Mouse (Mus musculus) forebrain, embryonic 14.5 days (tissue): ENCODE measurements around the gene Siae. TPM values are rescaled to one million over a fixed set of nuclear protein-coding genes. Genes with fewer than 3 reads are reported as not detected.

Experiments used
- ATAC-seq: fragments of 200-750 bp; cut with Nextera tagmentation; 2 replicates; pipeline ENCODE4 v1.8.0; 2017; ENCODE audit warnings: mild to moderate bottlenecking, moderate library complexity
- DNase-seq: peaks from one replicate; pipeline ENCODE4 v3.0.0-alpha.2; 2015; ENCODE audit warnings: low spot score
- H3K27ac ChIP-seq: fragments of 300-500 bp; sonication (generic); 2 replicates; pipeline ENCODE4 v1.5.1; 2014; ENCODE audit warnings: low read depth, mild to moderate bottlenecking, control low read depth, low read length, moderate library complexity
- H3K27me3 ChIP-seq: fragments of 300-500 bp; sonication (generic); replicated peaks from 2 replicates; pipeline ENCODE4 v1.6.1; 2014; ENCODE audit warnings: low read length, control low read depth, mixed read lengths; ENCODE audit not compliant: control insufficient read depth, insufficient read depth
- H3K36me3 ChIP-seq: fragments of 300-500 bp; sonication (generic); 2 replicates; pipeline ENCODE4 v1.6.1; 2014; ENCODE audit warnings: low read length, control low read depth; ENCODE audit not compliant: control insufficient read depth, insufficient read depth
- H3K4me1 ChIP-seq: fragments of 300-500 bp; sonication (generic); 2 replicates; pipeline ENCODE4 v1.6.1; 2014; ENCODE audit warnings: antibody characterized with exemption, low read length, control low read depth; ENCODE audit not compliant: control insufficient read depth, insufficient read depth
- H3K4me2 ChIP-seq: fragments of 300-500 bp; sonication (generic); 2 replicates; pipeline ENCODE4 v1.6.1; 2014; ENCODE audit warnings: mild to moderate bottlenecking, control low read depth, low read length
- H3K4me3 ChIP-seq: fragments of 300-500 bp; sonication (generic); 2 replicates; pipeline ENCODE4 v1.5.1; 2014; ENCODE audit warnings: low read depth, low read length, control low read depth
- H3K9ac ChIP-seq: fragments of 300-500 bp; sonication (generic); 2 replicates; pipeline ENCODE4 v1.6.1; 2014; ENCODE audit warnings: mild to moderate bottlenecking, low read length, control low read depth, moderate library complexity
- H3K9me3 ChIP-seq: fragments of 300-500 bp; sonication (generic); replicated peaks from 2 replicates; pipeline ENCODE4 v1.6.1; 2016; ENCODE audit warnings: low read length, control low read depth, mixed read lengths; ENCODE audit not compliant: control insufficient read depth
- WGBS: fragments of 180-500 bp; shearing (Covaris S2); extraction: QIAGEN DNeasy Blood & Tissue Kit; methylation state at CpG from one replicate; pipeline ENCODE4 v1.1.7; 2014; 5-methylcytosine and 5-hydroxymethylcytosine counted together
- polyA plus RNA-seq: library from polyadenylated mRNA; unstranded; fragments of >200 nt; fragmentation: Nextera tagmentation; extraction: Ambion mirVana; gene quantifications from 2 replicates; pipeline ENCODE4 v1.2.1, GENCODE M21; 2014

Gene Siae
- polyA plus RNA-seq, 1 experiment from 2014 or later: 8.5 TPM

DNA sequence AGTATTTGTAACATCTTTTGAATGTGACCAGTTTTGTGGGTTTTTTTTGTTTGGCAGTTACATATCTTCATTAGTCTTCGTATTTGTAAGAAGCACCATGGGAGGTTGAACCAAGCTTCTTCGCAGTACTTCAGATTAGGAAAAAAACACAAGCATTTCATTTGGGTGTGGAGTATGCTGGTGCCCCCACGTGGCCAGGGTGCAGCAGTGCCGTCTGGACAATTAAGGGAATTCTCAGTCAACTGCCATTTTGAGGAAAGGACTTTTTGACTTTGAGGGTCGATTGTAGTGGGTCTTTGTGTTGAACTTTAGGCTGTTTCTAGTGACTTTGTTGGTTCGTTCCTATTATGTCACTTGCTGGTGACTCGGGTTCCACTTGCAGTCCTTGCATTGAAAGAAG is 80.8 kb downstream of the Siae start:
- no peak overlapping the region for H3K27ac ChIP-seq
- no peaks in the 10 kb centered on the region for H3K27me3 ChIP-seq
- H3K4me3 ChIP-seq: no peak overlapping the region
- H3K4me1 ChIP-seq: no peaks in the 10 kb centered on the region
- H3K9ac ChIP-seq: no peak overlapping the region
- DNase-seq (peak; percentile 73), ATAC-seq (peak; percentile 69)
- no peaks in the 10 kb centered on the region for H3K9me3 ChIP-seq
- H3K4me2 ChIP-seq: no peak overlapping the region
- no peaks in the 10 kb centered on the region for H3K36me3 ChIP-seq
- WGBS: 15% methylated on average over 7 of the region's 7 CpGs

- H3K27me3 ChIP-seq: no peaks in the 10 kb centered on the region
These were observed 81.5 kb downstream of the Siae start for GRCm38 (mm10) chr9:37636800-37637542.

DNA sequence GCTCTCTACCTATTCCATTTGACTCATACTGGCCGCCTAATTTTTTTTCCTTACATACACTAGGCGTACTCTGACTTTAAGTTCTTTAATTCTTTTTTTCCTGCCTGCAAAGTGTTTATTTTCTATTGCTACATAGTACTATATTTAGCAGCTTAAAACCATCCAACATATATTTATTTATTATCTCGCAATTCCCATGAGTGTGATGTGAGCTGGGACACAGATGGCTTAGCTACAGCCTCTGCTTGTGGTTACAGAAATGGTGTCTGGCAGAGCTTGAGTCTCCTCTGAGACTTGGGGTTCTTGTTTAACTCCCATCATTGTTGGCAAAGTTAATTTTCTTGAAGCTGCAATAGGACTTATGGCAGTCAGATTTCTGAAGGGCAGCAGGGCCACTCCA is 83.2 kb downstream of the Siae start:
- Histone ChIP-seq H3K9me3 (no peaks in the 10 kb centered on the region), H3K4me1 (no peaks in the 10 kb centered on the region), H3K4me2 (no peak overlapping the region), H3K27me3 (no peaks in the 10 kb centered on the region), H3K27ac (no peak overlapping the region), H3K4me3 (no peak overlapping the region), H3K9ac (no peak overlapping the region), H3K36me3 (no peaks in the 10 kb centered on the region)
- no peak for ATAC-seq
- no peak for DNase-seq
- WGBS: 88% methylated on average over 3 of the region's 3 CpGs

More at GRCm38 (mm10) chr9:37636800-37637542, 81.5 kb downstream of the Siae start:
- Histone ChIP-seq H3K9me3 (no peaks in the 10 kb centered on the region), H3K27ac (no peak overlapping the region), H3K4me2 (no peak overlapping the region), H3K4me1 (no peaks in the 10 kb centered on the region), H3K4me3 (no peak overlapping the region), H3K36me3 (no peaks in the 10 kb centered on the region), H3K9ac (no peak overlapping the region)
- no peak for ATAC-seq
- no peak for DNase-seq
- 56% methylated on average over 6 of the region's 6 CpGs for WGBS

GRCm38 (mm10) chr9:37646246-37646645 is 90.7 kb downstream of the Siae start:
- no peaks in the 10 kb centered on the region for H3K9me3 ChIP-seq
- H3K27me3 ChIP-seq: no peaks in the 10 kb centered on the region
- DNase-seq (no peak), ATAC-seq (no peak)
- H3K9ac ChIP-seq: no peak overlapping the region
- H3K27ac ChIP-seq: no peak overlapping the region
- H3K36me3 ChIP-seq: peaks cover 38% of the 10 kb centered on the region
- no peak overlapping the region for H3K4me2 ChIP-seq
- no peaks in the 10 kb centered on the region for H3K4me1 ChIP-seq
- no peak overlapping the region for H3K4me3 ChIP-seq
- 85% methylated on average over 3 of the region's 3 CpGs for WGBS

DNA sequence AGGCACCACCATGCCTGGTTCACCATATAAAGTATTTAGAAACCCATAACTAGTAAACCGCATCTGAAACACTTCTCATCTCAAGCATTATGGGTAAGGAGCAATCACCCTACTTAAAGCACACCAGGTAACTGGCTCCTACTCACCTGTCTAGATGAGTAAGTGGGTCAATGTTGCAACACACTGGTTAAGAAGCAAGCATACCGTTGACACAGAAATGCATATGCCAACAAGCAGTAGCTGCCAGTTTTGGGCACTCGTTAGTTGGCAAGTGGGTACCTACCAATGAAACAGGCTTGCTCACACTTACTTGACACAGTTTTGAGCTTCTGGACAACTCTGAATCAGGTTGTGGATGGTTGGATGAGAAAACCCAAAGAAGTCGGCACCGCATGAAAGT is 95.1 kb downstream of the Siae start:
- ATAC-seq (no peak), DNase-seq (no peak)
- H3K4me1 ChIP-seq: no peaks in the 10 kb centered on the region
- H3K27me3 ChIP-seq: no peaks in the 10 kb centered on the region
- H3K9me3 ChIP-seq: no peaks in the 10 kb centered on the region
- no peak overlapping the region for H3K27ac ChIP-seq
- H3K4me3 ChIP-seq: no peak overlapping the region
- no peak overlapping the region for H3K4me2 ChIP-seq
- H3K9ac ChIP-seq: no peak overlapping the region
- WGBS: 93% methylated on average over 5 of the region's 5 CpGs
- H3K36me3 ChIP-seq: peaks cover 69% of the 10 kb centered on the region

DNA sequence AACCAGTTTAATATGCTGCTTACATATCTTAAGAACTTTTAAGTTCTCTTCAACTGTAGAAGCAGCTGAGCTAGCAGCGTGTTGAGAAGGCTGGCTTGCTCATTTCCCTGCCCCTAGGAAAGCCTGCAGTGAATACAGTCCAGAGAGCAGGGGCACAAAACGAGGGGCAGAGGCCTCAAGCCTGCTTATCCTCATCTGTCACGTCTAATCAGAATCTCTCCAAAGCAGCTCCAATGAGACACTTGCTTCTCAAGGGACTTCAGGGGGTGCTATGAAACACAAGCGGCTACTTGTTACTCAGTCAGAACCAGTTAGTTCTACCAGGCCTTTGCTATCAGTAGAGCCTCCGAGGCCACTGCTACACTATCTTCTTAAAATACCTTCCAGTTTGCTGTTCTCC is 98.3 kb downstream of the Siae start:
- Histone ChIP-seq H3K4me2 (no peak overlapping the region), H3K4me1 (peaks cover 5% of the 10 kb centered on the region), H3K36me3 (peaks cover 56% of the 10 kb centered on the region), H3K27ac (no peak overlapping the region), H3K9ac (no peak overlapping the region), H3K27me3 (no peaks in the 10 kb centered on the region), H3K4me3 (no peak overlapping the region), H3K9me3 (no peaks in the 10 kb centered on the region)
- 88% methylated on average over 5 of the region's 5 CpGs for WGBS
- ATAC-seq (no peak), DNase-seq (no peak)

- Histone ChIP-seq H3K9me3 (no peaks in the 10 kb centered on the region), H3K9ac (no peak overlapping the region), H3K27me3 (no peaks in the 10 kb centered on the region), H3K27ac (no peak overlapping the region), H3K36me3 (peaks cover 35% of the 10 kb centered on the region), H3K4me3 (peak overlapping the region; percentile 75), H3K4me1 (peaks cover 5% of the 10 kb centered on the region), H3K4me2 (peak overlapping the region; percentile 80)
- no peak for DNase-seq
- ATAC-seq: no peak
- 74% methylated on average over 8 of the region's 8 CpGs for WGBS
These were observed 100.5 kb downstream of the Siae start for GRCm38 (mm10) chr9:37655961-37656360.

- peak overlapping the region; percentile 80 for H3K4me2 ChIP-seq
- ATAC-seq (no peak; the same call in 1 of the 2 replicates), DNase-seq (no peak)
- 1% methylated on average over 10 of the region's 10 CpGs for WGBS
- peak overlapping the region; percentile 75 for H3K4me3 ChIP-seq
- no peaks in the 10 kb centered on the region for H3K9me3 ChIP-seq
- H3K36me3 ChIP-seq: peaks cover 30% of the 10 kb centered on the region
- H3K27me3 ChIP-seq: no peaks in the 10 kb centered on the region
- H3K9ac ChIP-seq: peak overlapping the region; percentile 82
- no peak overlapping the region for H3K27ac ChIP-seq
- H3K4me1 ChIP-seq: peaks cover 5% of the 10 kb centered on the region
These were observed 101.0 kb downstream of the Siae start for GRCm38 (mm10) chr9:37656439-37656881.

- Histone ChIP-seq H3K27me3 (no peaks in the 10 kb centered on the region), H3K4me1 (peaks cover 5% of the 10 kb centered on the region), H3K9ac (peak within 1 kb of the TSS; percentile 82), H3K4me2 (peak within 1 kb of the TSS; percentile 80), H3K27ac (peak within 1 kb of the TSS; percentile 33; the same call in 1 of the 2 replicates), H3K9me3 (no peaks in the 10 kb centered on the region), H3K4me3 (peak within 1 kb of the TSS; percentile 75), H3K36me3 (peaks cover 27% of the 10 kb centered on the region)
- ATAC-seq (peak; percentile 88), DNase-seq (peak; percentile 84)
- under 1% methylated on average over 36 of the region's 36 CpGs for WGBS
These were observed 101.5 kb downstream of the Siae start, which contains the start of gene Tbrg1 for GRCm38 (mm10) chr9:37656931-37657481. Gene Tbrg1, minus strand, starts transcription at chr9:37657312.
